Mouse (Mus musculus) lung, postnatal 10 days (tissue): ENCODE data around the gene Pde4d.

Experiments
- DNase-seq: peaks from one replicate; pipeline ENCODE4 v3.0.0; 2021

Gene Pde4d

GRCm38 (mm10) chr13:109807446-109807845 is 1357.7 kb downstream of the Pde4d start:
- no peak for DNase-seq

GRCm38 (mm10) chr13:109808039-109808438 is 1358.3 kb downstream of the Pde4d start:
- DNase-seq, result no peak

- DNase-seq, result peak; percentile 21
Observed at GRCm38 (mm10) chr13:109808946-109809345, 1359.2 kb downstream of the Pde4d start.

- no peak for DNase-seq
Observed at GRCm38 (mm10) chr13:109809646-109810045, 1359.9 kb downstream of the Pde4d start.

- DNase-seq, result no peak
Observed at GRCm38 (mm10) chr13:109813924-109814323, 1364.2 kb downstream of the Pde4d start.

- DNase-seq, result no peak
Observed at GRCm38 (mm10) chr13:109819071-109819470, 1369.3 kb downstream of the Pde4d start.

- no peak for DNase-seq
Observed at GRCm38 (mm10) chr13:109820141-109820540, 1370.4 kb downstream of the Pde4d start.

GRCm38 (mm10) chr13:109820866-109821265 is 1371.1 kb downstream of the Pde4d start:
- DNase-seq, result no peak

GRCm38 (mm10) chr13:109821725-109822412 is 1372.1 kb downstream of the Pde4d start:
- DNase-seq, result no peak

- DNase-seq, result peak; percentile 98
Observed at GRCm38 (mm10) chr13:109822413-109823298, 1372.9 kb downstream of the Pde4d start.

- peak; percentile 38 for DNase-seq
Observed at GRCm38 (mm10) chr13:109823307-109824031, 1373.7 kb downstream of the Pde4d start.

GRCm38 (mm10) chr13:109825891-109826290 is 1376.1 kb downstream of the Pde4d start:
- no peak for DNase-seq

GRCm38 (mm10) chr13:109827341-109827740 is 1377.6 kb downstream of the Pde4d start:
- no peak for DNase-seq

GRCm38 (mm10) chr13:109827909-109828308 is 1378.2 kb downstream of the Pde4d start:
- DNase-seq, result no peak

GRCm38 (mm10) chr13:109829444-109829843 is 1379.7 kb downstream of the Pde4d start:
- no peak for DNase-seq

- DNase-seq, result no peak
Observed at GRCm38 (mm10) chr13:109834935-109835334, 1385.2 kb downstream of the Pde4d start.

GRCm38 (mm10) chr13:109837453-109837852 is 1387.7 kb downstream of the Pde4d start:
- DNase-seq, result peak; percentile 40

- DNase-seq, result no peak
Observed at GRCm38 (mm10) chr13:109837921-109838320, 1388.2 kb downstream of the Pde4d start.

GRCm38 (mm10) chr13:109840251-109840650 is 1390.5 kb downstream of the Pde4d start:
- no peak for DNase-seq

GRCm38 (mm10) chr13:109841140-109841822 is 1391.5 kb downstream of the Pde4d start:
- DNase-seq, result no peak

- no peak for DNase-seq
Observed at GRCm38 (mm10) chr13:109842982-109843381, 1393.2 kb downstream of the Pde4d start.

GRCm38 (mm10) chr13:109844828-109845227 is 1395.1 kb downstream of the Pde4d start:
- no peak for DNase-seq

GRCm38 (mm10) chr13:109863826-109864225 is 1414.1 kb downstream of the Pde4d start:
- DNase-seq, result peak; percentile 44
